In genomic region chr2:118388341-118389335, GRCm38 (mm10) we compare ENCODE assay signal across 8 mouse cellular contexts. TPM values are rescaled to one million over a fixed set of nuclear protein-coding genes. Genes with fewer than 3 reads are reported as not detected.
DNase-seq lines count a peak whose midpoint lies in the region; ATAC-seq lines count a peak whose summit lies in the region.

Gene Eif2ak4, plus strand, starts transcription at chr2:118388618.

- peak within 1 kb of the TSS; percentile 83 to 98 for H3K4me3 ChIP-seq in heart, embryonic 14.5 days (ENCODE audit: control insufficient read depth in 1 of 2, insufficient read depth in 1 of 2, low read depth in 1 of 2, low read length in 2 of 2)
- peak within 1 kb of the TSS; percentile 86 for H3K4me3 ChIP-seq in liver, embryonic 13.5 days (replicated peaks)
- H3K4me3 ChIP-seq in stomach, embryonic 16.5 days (replicated peaks; ENCODE audit: low read length), result peak within 1 kb of the TSS; percentile 68

- DNase-seq in c-Kit-negative CD71-positive TER-119-positive erythroid progenitor cells, embryonic 14.5 days (ENCODE audit: low read depth, low spot score), result peak; percentile 99
- peak; percentile 97 for DNase-seq in fibroblast of lung, adult 2 months (ENCODE audit: low read depth)
- peak; percentile 100 for DNase-seq in kidney, postnatal 14 days
- DNase-seq in liver, embryonic 13.5 days, result peak; percentile 100
- peak; percentile 96 for DNase-seq in neural tube, embryonic 10.5 days (ENCODE audit: extremely low spot score, low spot score)

- H3K9me3 ChIP-seq in heart, embryonic 14.5 days (ENCODE audit: control insufficient read depth, low read length), result no peaks in the 10 kb centered on the region
- no peaks in the 10 kb centered on the region for H3K9me3 ChIP-seq in liver, embryonic 13.5 days (replicated peaks)
- H3K9me3 ChIP-seq in stomach, embryonic 16.5 days (replicated peaks; ENCODE audit: control insufficient read depth, low read length), result no peaks in the 10 kb centered on the region

- under 1% methylated on average over 61 of the region's 61 CpGs for WGBS in heart, embryonic 14.5 days
- under 1% methylated on average over 61 of the region's 61 CpGs for WGBS in liver, embryonic 13.5 days (ENCODE audit: insufficient replicate concordance)
- under 1% methylated on average over 61 of the region's 61 CpGs for WGBS in stomach, embryonic 16.5 days

- no peaks in the 10 kb centered on the region for H3K36me3 ChIP-seq in heart, embryonic 14.5 days (ENCODE audit: control insufficient read depth, insufficient read depth, low read length)
- H3K36me3 ChIP-seq in liver, embryonic 13.5 days, result no peaks in the 10 kb centered on the region
- no peaks in the 10 kb centered on the region for H3K36me3 ChIP-seq in stomach, embryonic 16.5 days (ENCODE audit: control insufficient read depth, insufficient read depth, low read length)

- ATAC-seq in CD4-positive, CD25-positive, alpha-beta regulatory T cell, adult 4 months, result peak; percentile 98
- ATAC-seq in heart, embryonic 14.5 days (ENCODE audit: insufficient number of reproducible peaks, insufficient read depth, low FRiP score, low read depth), result peak; percentile 98
- peak; percentile 97 for ATAC-seq in liver, embryonic 13.5 days (ENCODE audit: low read depth)
- peak; percentile 99 for ATAC-seq in stomach, embryonic 16.5 days (ENCODE audit: insufficient read depth, low FRiP score)

- H3K4me2 ChIP-seq in heart, embryonic 14.5 days (ENCODE audit: low read length), result peak within 1 kb of the TSS; percentile 89
- H3K4me2 ChIP-seq in liver, embryonic 13.5 days, result peak within 1 kb of the TSS; percentile 89
- peak within 1 kb of the TSS; percentile 87 for H3K4me2 ChIP-seq in stomach, embryonic 16.5 days (ENCODE audit: low read depth, low read length)

- H3K27ac ChIP-seq in heart, embryonic 14.5 days (replicated peaks in 1 of 2; ENCODE audit: control insufficient read depth in 1 of 2, insufficient read depth in 1 of 2, low read depth in 2 of 2, low read length in 2 of 2), result peak within 1 kb of the TSS; percentile 94 to 96
- H3K27ac ChIP-seq in liver, embryonic 13.5 days, result peak within 1 kb of the TSS; percentile 76
- peak within 1 kb of the TSS; percentile 90 for H3K27ac ChIP-seq in stomach, embryonic 16.5 days (ENCODE audit: low read length)

- H3K27me3 ChIP-seq in heart, embryonic 14.5 days (ENCODE audit: control insufficient read depth, insufficient read depth, low read length), result no peaks in the 10 kb centered on the region
- no peaks in the 10 kb centered on the region for H3K27me3 ChIP-seq in liver, embryonic 13.5 days
- no peaks in the 10 kb centered on the region for H3K27me3 ChIP-seq in stomach, embryonic 16.5 days (ENCODE audit: control insufficient read depth, insufficient read depth, low read length)

- peak within 1 kb of the TSS; percentile 92 for H3K9ac ChIP-seq in heart, embryonic 14.5 days (ENCODE audit: low read length)
- H3K9ac ChIP-seq in liver, embryonic 13.5 days, result peak within 1 kb of the TSS; percentile 89
- H3K9ac ChIP-seq in stomach, embryonic 16.5 days (ENCODE audit: low read length), result peak within 1 kb of the TSS; percentile 89

- H3K4me1 ChIP-seq in heart, embryonic 14.5 days (ENCODE audit: control insufficient read depth in 2 of 2, insufficient read depth in 2 of 2, low read length in 2 of 2), result peaks cover 0 to 11% of the 10 kb centered on the region in 2 experiments; a peak in 2 of 4 replicates
- peaks cover 34% of the 10 kb centered on the region for H3K4me1 ChIP-seq in liver, embryonic 13.5 days (replicated peaks)
- H3K4me1 ChIP-seq in stomach, embryonic 16.5 days (ENCODE audit: control insufficient read depth, insufficient read depth, low read length), result peaks cover 12% of the 10 kb centered on the region

RNA-seq across cellular contexts. Expression of gene Eif2ak4, which starts in this region (rescaled TPM):
- polyA plus RNA-seq in CD4-positive, CD25-positive, alpha-beta regulatory T cell, adult 4 months (2017; shearing (Covaris generic)), result 1 to 10 TPM; 2.9 to 3.1 TPM
- 6.7 and 8.2 TPM in 2 replicates for polyA plus RNA-seq in heart, embryonic 14.5 days (2014; fragmentation: Nextera tagmentation; extraction: Ambion mirVana)
- 4.6 and 5.1 TPM in 2 replicates for polyA plus RNA-seq in liver, embryonic 13.5 days (2015; fragmentation: Nextera tagmentation; extraction: Ambion mirVana)
- polyA plus RNA-seq in stomach, embryonic 16.5 days (2015; fragmentation: Nextera tagmentation; extraction: Ambion mirVana), result 11.3 TPM in 2 replicates

Comparison
In these comparisons a context has a peak if more than half of its experiments do, and no peak if none do; other contexts are left out.
1. Peak in every context shown above with its lines: DNase-seq, ATAC-seq, H3K4me3 ChIP-seq and H3K27ac ChIP-seq.